Mouse (Mus musculus): ENCODE measurements around the gene Vmn1r236. TPM values are rescaled to one million over a fixed set of nuclear protein-coding genes. Genes with fewer than 3 reads are reported as not detected.

Vmn1r236 gene
- total RNA-seq (2015; ENCODE audit: low replicate concordance) (not detected in 2 replicates), total RNA-seq (2017; ENCODE audit: low replicate concordance) (0.14 TPM in 1 of 2 replicates, not detected in the other)

- no peak for ATAC-seq (replicated peaks; ENCODE audit: low FRiP score, poor library complexity, severe bottlenecking)
Observed at GRCm38 (mm10) chr17:21282642-21283041, at the start of gene Vmn1r236. Vmn1r236 (plus strand) TSS chr17:21282942.

- ATAC-seq (replicated peaks; ENCODE audit: low FRiP score, poor library complexity, severe bottlenecking), result no peak
Observed at GRCm38 (mm10) chr17:21256111-21256510, 26.6 kb upstream of the Vmn1r236 start, which contains the start of gene Vmn1r235. Vmn1r235 (plus strand) TSS chr17:21256411.

- ATAC-seq (replicated peaks; ENCODE audit: low FRiP score, poor library complexity, severe bottlenecking), result no peak
Observed at GRCm38 (mm10) chr17:21272103-21272502, 10.6 kb upstream of the Vmn1r236 start.

- no peak for ATAC-seq (replicated peaks; ENCODE audit: low FRiP score, poor library complexity, severe bottlenecking)
Observed at GRCm38 (mm10) chr17:21284395-21284794, 1.7 kb downstream of the Vmn1r236 start.

DNA sequence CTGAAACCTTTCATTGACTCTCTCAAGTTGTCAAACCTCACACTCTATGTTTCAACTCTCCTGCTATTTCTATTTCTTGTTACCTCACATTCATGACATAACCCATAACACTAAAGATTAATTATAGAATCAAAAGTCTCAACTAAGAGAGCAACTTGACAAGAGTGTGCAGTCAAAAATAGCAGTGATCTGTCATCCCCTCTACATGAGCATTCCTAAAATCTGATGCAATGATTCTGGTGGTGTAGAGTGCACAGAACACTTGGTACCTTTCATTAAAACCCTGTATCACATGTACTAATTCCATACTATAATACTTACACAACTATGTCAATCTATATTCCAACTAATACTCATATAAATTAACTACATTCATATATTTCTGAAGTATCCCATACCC is 7.0 kb downstream of the Vmn1r236 start:
- no peak for ATAC-seq (replicated peaks; ENCODE audit: low FRiP score, poor library complexity, severe bottlenecking)

DNA sequence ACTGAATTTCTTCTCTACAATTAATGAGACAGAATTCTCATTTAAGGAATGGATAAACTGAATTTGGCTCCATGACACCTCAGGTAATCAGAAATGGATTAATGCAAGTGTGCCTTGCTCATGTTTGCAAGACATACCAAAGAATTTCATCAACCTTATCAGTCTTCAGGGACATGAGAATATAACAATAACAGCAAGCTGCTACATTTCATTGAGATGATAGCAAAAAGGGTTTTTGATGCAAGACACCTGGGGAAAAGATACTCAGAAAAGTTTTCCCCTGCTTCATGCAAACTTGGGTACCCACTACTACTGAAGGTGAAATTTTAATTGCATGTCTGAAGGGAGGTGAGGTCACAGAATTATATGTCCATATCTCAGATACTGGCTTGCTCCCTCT is 28.8 kb downstream of the Vmn1r236 start, which contains the start of gene Vmn1r237:
TSS of gene Vmn1r237 (plus strand) at position 301 of the 400 bp plus-strand sequence.
- no peak for ATAC-seq (replicated peaks; ENCODE audit: low FRiP score, poor library complexity, severe bottlenecking)

Other genes starting within 250 kb of the Vmn1r236 start
- not detected in 2 replicates for gene Vmn1r234, start 56.9 kb upstream of the Vmn1r236 start, total RNA-seq (2015; ENCODE audit: low replicate concordance)
- gene Vmn1r234, start 56.9 kb upstream of the Vmn1r236 start, total RNA-seq (2017; ENCODE audit: low replicate concordance), result not detected in 2 replicates
- not detected in 2 replicates for gene Vmn1r235, start 26.5 kb upstream of the Vmn1r236 start, total RNA-seq (2015; ENCODE audit: low replicate concordance)
- 1.7 TPM in 1 of 2 replicates, not detected in the other for gene Vmn1r235, start 26.5 kb upstream of the Vmn1r236 start, total RNA-seq (2017; ENCODE audit: low replicate concordance)
- gene Vmn1r237, start 28.9 kb downstream of the Vmn1r236 start, total RNA-seq (2015; ENCODE audit: low replicate concordance), result not detected in 2 replicates
- gene Vmn1r237, start 28.9 kb downstream of the Vmn1r236 start, total RNA-seq (2017; ENCODE audit: low replicate concordance), result 0.42 TPM in 1 of 2 replicates, not detected in the other
- gene Zfp677, start 100.8 kb downstream of the Vmn1r236 start, total RNA-seq (2015; ENCODE audit: low replicate concordance), result 1.7 and 2.9 TPM in 2 replicates
- gene Zfp677, start 100.8 kb downstream of the Vmn1r236 start, total RNA-seq (2017; ENCODE audit: low replicate concordance), result 2.1 and 4.1 TPM in 2 replicates
- gene Zfp54, start 140.3 kb downstream of the Vmn1r236 start, total RNA-seq (2015; ENCODE audit: low replicate concordance), result 0.58 and 2.7 TPM in 2 replicates
- gene Zfp54, start 140.3 kb downstream of the Vmn1r236 start, total RNA-seq (2017; ENCODE audit: low replicate concordance), result 1.3 and 3.8 TPM in 2 replicates
- gene Zfp51, start 167.4 kb downstream of the Vmn1r236 start, total RNA-seq (2015; ENCODE audit: low replicate concordance), result 4.0 and 5.4 TPM in 2 replicates
- gene Zfp51, start 167.4 kb downstream of the Vmn1r236 start, total RNA-seq (2017; ENCODE audit: low replicate concordance), result 1.7 and 4.0 TPM in 2 replicates
- 2.1 and 15.8 TPM in 2 replicates for gene Zfp53, start 206.1 kb downstream of the Vmn1r236 start, total RNA-seq (2015; ENCODE audit: low replicate concordance)
- gene Zfp53, start 206.1 kb downstream of the Vmn1r236 start, total RNA-seq (2017; ENCODE audit: low replicate concordance), result 0.84 and 6.5 TPM in 2 replicates

Measured in erythroblast, adult 5-6 weeks (primary cell).